Mouse (Mus musculus): Measurements from ENCODE around the gene Myo6. TPM values are rescaled to one million over a fixed set of nuclear protein-coding genes. Genes with fewer than 3 reads are reported as not detected.

Myo6 gene
- polyA plus RNA-seq, 1 experiment from 2014 or later = 23.1 TPM

DNA sequence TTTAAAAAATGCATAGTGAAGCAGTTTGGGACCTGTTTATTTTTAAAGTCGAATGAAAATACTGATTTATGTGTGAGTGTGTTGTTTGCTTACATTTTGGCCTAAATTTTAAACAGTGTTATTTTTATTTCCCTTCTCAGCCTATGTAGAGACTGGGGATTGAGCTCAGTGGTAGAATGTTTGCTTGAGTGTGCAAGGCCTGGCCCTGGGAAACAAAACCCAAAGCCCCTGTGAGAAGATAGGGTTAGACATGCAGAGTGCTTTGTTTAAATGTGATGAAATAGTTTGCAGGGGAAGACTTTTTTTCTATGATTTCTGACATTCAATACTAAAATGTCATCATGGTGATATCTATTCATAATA, 110.9 kb downstream of the Myo6 start:
- WGBS = 52% methylated on average over 1 of the region's 1 CpGs
- H3K27ac ChIP-seq (ENCODE audit: low read length) = no peak overlapping the region
- no peak overlapping the region for H3K4me3 ChIP-seq (ENCODE audit: low read depth, low read length)
- H3K4me1 ChIP-seq (ENCODE audit: insufficient read depth, low read depth, low read length) = no peaks in the 10 kb centered on the region
- DNase-seq (ENCODE audit: low spot score) (peak; percentile 7), ATAC-seq (0 out of 2 replicates have a peak, but pooled peaks have one; percentile 11)
- no peaks in the 10 kb centered on the region for H3K9me3 ChIP-seq (ENCODE audit: low read length)
- no peak overlapping the region for H3K4me2 ChIP-seq (replicated peaks; ENCODE audit: low read depth, low read length)
- TF ChIP-seq EP300 (IDR thresholded peaks at IDR 0.05) (no peak; the same call in 1 of the 2 replicates), CTCF (IDR thresholded peaks at IDR 0.05) (no peak)
- no peaks in the 10 kb centered on the region for H3K27me3 ChIP-seq (replicated peaks; ENCODE audit: insufficient read depth, low read length)
- H3K36me3 ChIP-seq (ENCODE audit: insufficient read depth, low read length) = no peaks in the 10 kb centered on the region; the same call in 1 of the 2 replicates
- H3K9ac ChIP-seq (replicated peaks; ENCODE audit: low read depth) = no peak overlapping the region

DNA sequence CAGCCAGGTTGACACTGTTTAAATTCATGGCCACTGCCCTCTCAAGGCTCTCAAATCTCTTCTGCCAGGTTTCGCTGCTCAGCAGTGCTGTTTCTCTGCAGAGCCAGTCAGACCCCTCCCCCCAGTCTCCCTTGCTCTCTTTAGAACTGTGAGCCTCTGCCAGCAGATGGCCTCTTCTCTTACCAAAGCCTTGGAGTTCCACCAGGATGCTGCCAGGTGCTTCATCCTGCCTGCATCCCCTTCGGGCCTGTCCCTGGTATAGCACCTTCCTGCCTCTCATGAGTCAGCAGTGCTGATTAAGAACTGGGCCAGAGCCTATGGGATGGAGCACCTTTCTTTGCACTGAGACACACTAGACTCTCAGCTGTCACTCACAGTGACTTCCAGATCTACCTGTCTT, 112.3 kb downstream of the Myo6 start:
- no peaks in the 10 kb centered on the region for H3K4me1 ChIP-seq (ENCODE audit: insufficient read depth, low read depth, low read length)
- H3K9me3 ChIP-seq (ENCODE audit: low read length) = no peaks in the 10 kb centered on the region
- TF ChIP-seq CTCF (IDR thresholded peaks at IDR 0.05) (no peak), EP300 (IDR thresholded peaks at IDR 0.05) (no peak)
- no peaks in the 10 kb centered on the region for H3K27me3 ChIP-seq (replicated peaks; ENCODE audit: insufficient read depth, low read length)
- no peak for DNase-seq (ENCODE audit: low spot score)
- no peaks in the 10 kb centered on the region; the same call in 1 of the 2 replicates for H3K36me3 ChIP-seq (ENCODE audit: insufficient read depth, low read length)
- 54% methylated on average over 2 of the region's 2 CpGs for WGBS
- no peak overlapping the region for H3K4me3 ChIP-seq (ENCODE audit: low read depth, low read length)
- no peak overlapping the region for H3K9ac ChIP-seq (replicated peaks; ENCODE audit: low read depth)
- no peak overlapping the region for H3K27ac ChIP-seq (ENCODE audit: low read length)
- H3K4me2 ChIP-seq (replicated peaks; ENCODE audit: low read depth, low read length) = no peak overlapping the region
- no peak for ATAC-seq

DNA sequence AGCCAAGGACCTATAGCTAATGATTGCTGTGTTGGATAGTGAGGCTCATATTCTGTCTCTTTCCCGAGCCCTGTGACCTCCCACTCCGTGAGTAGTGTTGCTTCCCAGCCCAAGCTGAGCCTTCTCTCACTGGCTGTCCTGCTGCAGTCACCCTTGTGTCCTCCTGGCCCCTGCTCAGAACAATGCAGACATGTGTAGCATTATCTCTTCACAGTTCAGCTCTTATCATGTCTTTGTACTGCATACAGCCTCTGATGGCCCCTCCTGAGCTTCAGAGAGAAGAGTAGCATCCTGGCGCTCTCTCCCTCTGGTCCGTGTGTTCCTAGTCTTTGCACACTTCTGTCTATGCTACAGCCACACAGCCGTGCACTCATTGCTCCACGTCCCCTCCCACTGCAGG, 112.9 kb downstream of the Myo6 start:
- TF ChIP-seq CTCF (IDR thresholded peaks at IDR 0.05) (no peak), EP300 (IDR thresholded peaks at IDR 0.05) (no peak)
- 67% methylated on average over 6 of the region's 6 CpGs for WGBS
- Histone ChIP-seq H3K27ac (ENCODE audit: low read length) (no peak overlapping the region), H3K4me2 (replicated peaks; ENCODE audit: low read depth, low read length) (no peak overlapping the region), H3K36me3 (ENCODE audit: insufficient read depth, low read length) (no peaks in the 10 kb centered on the region; the same call in 1 of the 2 replicates), H3K4me3 (ENCODE audit: low read depth, low read length) (no peak overlapping the region), H3K9me3 (ENCODE audit: low read length) (no peaks in the 10 kb centered on the region), H3K9ac (replicated peaks; ENCODE audit: low read depth) (no peak overlapping the region), H3K27me3 (replicated peaks; ENCODE audit: insufficient read depth, low read length) (no peaks in the 10 kb centered on the region), H3K4me1 (ENCODE audit: insufficient read depth, low read depth, low read length) (no peaks in the 10 kb centered on the region)
- DNase-seq (ENCODE audit: low spot score) (no peak), ATAC-seq (no peak)

DNA sequence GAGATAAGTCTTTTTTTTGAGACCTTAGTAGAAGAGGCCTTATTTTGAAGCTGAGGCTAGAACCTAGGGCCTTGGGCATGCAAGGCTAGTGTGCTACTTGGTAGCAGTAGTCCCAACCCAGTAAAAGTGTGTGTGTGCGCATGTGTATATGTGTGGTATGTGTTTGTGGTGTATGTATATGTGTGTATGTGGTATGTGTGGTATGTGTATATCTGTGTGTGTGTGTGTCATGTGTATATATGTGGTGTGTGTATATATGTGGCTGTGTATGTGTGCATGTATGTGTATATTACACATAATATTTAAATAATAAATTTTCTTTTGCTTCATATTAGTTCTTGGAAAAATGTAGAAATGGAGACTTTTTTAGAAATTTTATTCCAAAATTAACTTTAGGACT, 115.9 kb downstream of the Myo6 start:
- Histone ChIP-seq H3K9me3 (ENCODE audit: low read length) (no peaks in the 10 kb centered on the region), H3K36me3 (ENCODE audit: insufficient read depth, low read length) (peaks cover 4% of the 10 kb centered on the region; the same call in 1 of the 2 replicates), H3K4me1 (ENCODE audit: insufficient read depth, low read depth, low read length) (no peaks in the 10 kb centered on the region), H3K4me3 (ENCODE audit: low read depth, low read length) (no peak overlapping the region), H3K27ac (ENCODE audit: low read length) (no peak overlapping the region), H3K27me3 (replicated peaks; ENCODE audit: insufficient read depth, low read length) (no peaks in the 10 kb centered on the region), H3K9ac (replicated peaks; ENCODE audit: low read depth) (no peak overlapping the region), H3K4me2 (replicated peaks; ENCODE audit: low read depth, low read length) (no peak overlapping the region)
- ATAC-seq (no peak), DNase-seq (ENCODE audit: low spot score) (no peak)
- 93% methylated on average over 1 of the region's 1 CpGs for WGBS
- TF ChIP-seq CTCF (IDR thresholded peaks at IDR 0.05) (no peak), EP300 (IDR thresholded peaks at IDR 0.05) (no peak)

GRCm38 (mm10) chr9:80282426-80282825, 117.6 kb downstream of the Myo6 start:
- no peak overlapping the region for H3K27ac ChIP-seq (ENCODE audit: low read length)
- no peaks in the 10 kb centered on the region for H3K9me3 ChIP-seq (ENCODE audit: low read length)
- DNase-seq (ENCODE audit: low spot score) (no peak), ATAC-seq (no peak)
- no peak overlapping the region for H3K9ac ChIP-seq (replicated peaks; ENCODE audit: low read depth)
- 90% methylated on average over 3 of the region's 3 CpGs for WGBS
- TF ChIP-seq CTCF (IDR thresholded peaks at IDR 0.05) (no peak), EP300 (IDR thresholded peaks at IDR 0.05) (no peak)
- H3K27me3 ChIP-seq (replicated peaks; ENCODE audit: insufficient read depth, low read length) = no peaks in the 10 kb centered on the region
- no peaks in the 10 kb centered on the region for H3K4me1 ChIP-seq (ENCODE audit: insufficient read depth, low read depth, low read length)
- no peak overlapping the region for H3K4me2 ChIP-seq (replicated peaks; ENCODE audit: low read depth, low read length)
- H3K4me3 ChIP-seq (ENCODE audit: low read depth, low read length) = no peak overlapping the region
- peaks cover 4% of the 10 kb centered on the region; the same call in 1 of the 2 replicates for H3K36me3 ChIP-seq (ENCODE audit: insufficient read depth, low read length)

DNA sequence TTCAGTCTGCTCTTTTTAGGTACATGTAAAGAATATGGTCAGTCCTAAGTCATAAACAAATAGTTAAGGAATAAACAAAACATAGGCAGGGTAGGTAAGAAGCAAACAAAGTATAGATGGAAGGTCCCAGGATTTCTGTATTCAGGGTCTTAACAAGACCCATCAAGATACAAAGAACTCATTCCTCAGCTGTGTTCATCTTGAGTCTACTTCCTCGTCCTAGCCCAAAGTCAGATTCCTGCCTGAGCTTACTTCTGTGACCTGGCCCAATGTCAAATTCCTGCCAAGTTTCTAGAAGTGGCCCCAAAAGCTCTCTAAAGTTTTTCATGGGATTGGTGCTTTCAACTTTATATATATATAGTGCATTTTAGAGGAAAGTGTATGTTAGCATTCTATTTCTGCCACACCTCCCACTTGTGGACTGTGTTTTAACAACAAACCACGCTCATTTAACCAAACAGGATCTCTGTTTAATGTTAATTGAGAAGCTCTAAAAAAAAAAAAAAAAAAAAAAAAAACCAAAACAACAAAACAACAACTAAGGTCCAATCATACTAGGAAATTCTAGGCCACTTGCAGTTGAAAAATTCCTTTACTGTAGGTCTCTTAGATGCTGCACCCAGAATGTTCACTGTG, 119.8 kb downstream of the Myo6 start:
- no peak overlapping the region for H3K4me3 ChIP-seq (ENCODE audit: low read depth, low read length)
- H3K27me3 ChIP-seq (replicated peaks; ENCODE audit: insufficient read depth, low read length) = no peaks in the 10 kb centered on the region
- no peak overlapping the region for H3K9ac ChIP-seq (replicated peaks; ENCODE audit: low read depth)
- 76% methylated on average over 2 of the region's 2 CpGs for WGBS
- H3K9me3 ChIP-seq (ENCODE audit: low read length) = no peaks in the 10 kb centered on the region
- DNase-seq (ENCODE audit: low spot score) (no peak), ATAC-seq (no peak)
- no peak overlapping the region for H3K27ac ChIP-seq (ENCODE audit: low read length)
- H3K4me2 ChIP-seq (replicated peaks; ENCODE audit: low read depth, low read length) = no peak overlapping the region
- TF ChIP-seq CTCF (IDR thresholded peaks at IDR 0.05) (no peak), EP300 (IDR thresholded peaks at IDR 0.05) (no peak)
- H3K36me3 ChIP-seq (ENCODE audit: insufficient read depth, low read length) = peaks cover 4% of the 10 kb centered on the region; the same call in 1 of the 2 replicates
- no peaks in the 10 kb centered on the region for H3K4me1 ChIP-seq (ENCODE audit: insufficient read depth, low read depth, low read length)

All from lung, postnatal 0 days (tissue).